Mouse (Mus musculus) liver, postnatal 0 days (tissue): ENCODE results near the gene Casp7.

Experiments used
- CTCF ChIP-seq: sonication (generic); IDR thresholded peaks from 2 replicates; pipeline ENCODE4 v1.5.1; 2016; ENCODE audit warnings: antibody characterized with exemption, low read depth
- EP300 ChIP-seq: IDR thresholded peaks from 2 replicates; pipeline ENCODE4 v1.6.1; 2016; ENCODE audit warnings: antibody characterized with exemption, low read depth, mild to moderate bottlenecking

- TF ChIP-seq EP300, result no peak
- no peak for TF ChIP-seq CTCF
These were observed 1.5 kb downstream of the Casp7 start for GRCm38 (mm10) chr19:56398528-56398795.
